Mouse (Mus musculus) gonadal fat pad, adult 2 months (tissue): ENCODE results near the gene Mmp28. TPM values are rescaled to one million over a fixed set of nuclear protein-coding genes. Genes with fewer than 3 reads are reported as not detected.
A peak's percentile ranks its signal among the peaks of the same experiment; 100 is the strongest.

Experiments used
- DNase-seq: peaks from one replicate; pipeline ENCODE4 v3.0.0-alpha.2; 2012; ENCODE audit warnings: low read depth
- polyA plus RNA-seq: library from polyadenylated mRNA; depleted of rRNA; stranded (reverse); fragments of >200 nt; gene quantifications from 2 replicates; pipeline ENCODE4 v1.2.3, GENCODE M21; 2012

The Mmp28 gene
- polyA plus RNA-seq, 1 experiment, result 30.7 TPM

- DNase-seq, result no peak
These were observed 14.6 kb downstream of the Mmp28 start for GRCm38 (mm10) chr11:83448021-83448926.

GRCm38 (mm10) chr11:83447612-83448011, 15.3 kb downstream of the Mmp28 start:
- no peak for DNase-seq

- no peak for DNase-seq
These were observed 17.9 kb downstream of the Mmp28 start for GRCm38 (mm10) chr11:83445001-83445400.

GRCm38 (mm10) chr11:83443824-83444223, 19.0 kb downstream of the Mmp28 start:
- DNase-seq, result no peak

- no peak for DNase-seq
These were observed 20.1 kb downstream of the Mmp28 start for GRCm38 (mm10) chr11:83442596-83443267.

GRCm38 (mm10) chr11:83441235-83441634, 21.6 kb downstream of the Mmp28 start:
- DNase-seq, result no peak

GRCm38 (mm10) chr11:83440081-83441064, 22.5 kb downstream of the Mmp28 start:
- peak; percentile 47 for DNase-seq

- no peak for DNase-seq
These were observed 23.3 kb downstream of the Mmp28 start for GRCm38 (mm10) chr11:83439426-83440060.

GRCm38 (mm10) chr11:83437377-83437776, 25.5 kb downstream of the Mmp28 start, which contains the start of gene 1700020L24Rik:
1700020L24Rik (plus strand) TSS chr11:83437677.
- DNase-seq, result no peak

- DNase-seq, result no peak
These were observed 30.3 kb downstream of the Mmp28 start for GRCm38 (mm10) chr11:83432533-83432932.

- no peak for DNase-seq
These were observed 33.5 kb downstream of the Mmp28 start, which contains the start of gene Gas2l2 for GRCm38 (mm10) chr11:83429355-83429754. Gas2l2 (minus strand) TSS chr11:83429455.

GRCm38 (mm10) chr11:83426964-83427363, 35.9 kb downstream of the Mmp28 start:
- DNase-seq, result no peak

- no peak for DNase-seq
These were observed 38.2 kb downstream of the Mmp28 start for GRCm38 (mm10) chr11:83424681-83425080.

GRCm38 (mm10) chr11:83421305-83421704, 41.6 kb downstream of the Mmp28 start:
- no peak for DNase-seq

- no peak for DNase-seq
These were observed 42.5 kb downstream of the Mmp28 start for GRCm38 (mm10) chr11:83420338-83420737.

- DNase-seq, result no peak
These were observed 44.3 kb downstream of the Mmp28 start for GRCm38 (mm10) chr11:83418566-83418965.

- DNase-seq, result no peak
These were observed 45.2 kb downstream of the Mmp28 start for GRCm38 (mm10) chr11:83417708-83418107.

- DNase-seq, result no peak
These were observed 45.8 kb downstream of the Mmp28 start for GRCm38 (mm10) chr11:83417080-83417479.

GRCm38 (mm10) chr11:83410510-83410909, 52.4 kb downstream of the Mmp28 start:
- no peak for DNase-seq

GRCm38 (mm10) chr11:83409792-83410291, 53.0 kb downstream of the Mmp28 start:
- DNase-seq, result no peak
